Mouse (Mus musculus) kidney, adult 2 months (tissue): ENCODE measurements at regions not wholly inside any gene's neighbourhood (a gene's known extent, or its start where the extent isn't known, plus 50 kb on each side); places are given as distances from the start of the nearest gene placed in this dataset.
A peak's percentile ranks its signal among the peaks of the same experiment; 100 is the strongest.

Source experiments
- DNase-seq: peaks from one replicate; pipeline ENCODE4 v3.0.0; 2021
- H3K27ac ChIP-seq: fragments of 200-500 bp; 2 replicates; pipeline ENCODE4 v1.5.1; 2012; ENCODE audit warnings: low read depth, low read length, control low read depth, inconsistent platforms; ENCODE audit not compliant: insufficient read depth
- H3K27me3 ChIP-seq: fragments of 200-500 bp; replicated peaks from 2 replicates; pipeline ENCODE4 v1.6.1; 2012; ENCODE audit warnings: mild to moderate bottlenecking, moderate library complexity, low read length, inconsistent platforms; ENCODE audit not compliant: control insufficient read depth, insufficient read depth
- H3K36me3 ChIP-seq: fragments of 200-500 bp; 2 replicates; pipeline ENCODE4 v1.6.1; 2012; ENCODE audit warnings: mild to moderate bottlenecking, moderate library complexity, low read length, inconsistent platforms; ENCODE audit not compliant: control insufficient read depth, insufficient read depth
- H3K4me1 ChIP-seq: fragments of 200-500 bp; 2 replicates; pipeline ENCODE4 v1.6.1; 2011; ENCODE audit warnings: low read length; ENCODE audit not compliant: control insufficient read depth, insufficient read depth
- H3K4me3 ChIP-seq: fragments of 200-500 bp; 2 replicates; pipeline ENCODE4 v1.5.1; 2011; ENCODE audit warnings: mild to moderate bottlenecking, low read depth, low read length, control low read depth; ENCODE audit not compliant: insufficient read depth
- CTCF ChIP-seq: fragments of 200-500 bp; conservative IDR thresholded peaks from 2 replicates; pipeline ENCODE4 v1.5.1; 2011; ENCODE audit warnings: low read depth, mild to moderate bottlenecking, control low read depth, low read length, moderate library complexity, mixed read lengths; ENCODE audit not compliant: insufficient read depth, insufficient read length
- POLR2A ChIP-seq: fragments of 200-500 bp; IDR thresholded peaks from one replicate; pipeline ENCODE4 v1.6.1; 2011; ENCODE audit warnings: low read depth, low read length, control low read depth
- WGBS: fragments of 180-500 bp; shearing (Covaris S2); methylation state at CpG from one replicate; pipeline ENCODE4 v1.1.7; 2018; 5-methylcytosine and 5-hydroxymethylcytosine counted together

GRCm38 (mm10) chr12:73462091-73462490, 84.1 kb downstream of the Tmem30b start:
- Histone ChIP-seq H3K27ac (peak overlapping the region; percentile 79), H3K27me3 (no peaks in the 10 kb centered on the region), H3K36me3 (no peaks in the 10 kb centered on the region), H3K4me3 (peak overlapping the region; percentile 16; the same call in 1 of the 2 replicates), H3K4me1 (peaks cover 2% of the 10 kb centered on the region; the same call in 1 of the 2 replicates)
- whole genome bisulfite sequencing: 21% methylated on average over 5 of the region's 5 CpGs
- no peak for TF ChIP-seq CTCF
- TF ChIP-seq POLR2A: no peak
- DNase-seq: peak; percentile 73

GRCm38 (mm10) chr12:73460291-73460761, 85.9 kb downstream of the Tmem30b start:
- TF ChIP-seq CTCF: no peak
- TF ChIP-seq POLR2A: no peak
- Histone ChIP-seq H3K27ac (peak overlapping the region; percentile 91), H3K4me1 (peaks cover 2% of the 10 kb centered on the region; the same call in 1 of the 2 replicates), H3K4me3 (no peak overlapping the region), H3K27me3 (no peaks in the 10 kb centered on the region), H3K36me3 (no peaks in the 10 kb centered on the region)
- WGBS: 20% methylated on average over 2 of the region's 2 CpGs
- peak; percentile 65 for DNase-seq

- TF ChIP-seq CTCF (no peak), POLR2A (no peak)
- WGBS: 73% methylated on average over 3 of the region's 3 CpGs
- H3K4me3 ChIP-seq: no peak overlapping the region
Measured at GRCm38 (mm10) chr12:73451257-73451656, 94.9 kb downstream of the Tmem30b start.

GRCm38 (mm10) chr12:73450541-73450940, 95.7 kb downstream of the Tmem30b start:
- H3K27ac ChIP-seq: no peak overlapping the region
- WGBS: 82% methylated on average over 4 of the region's 4 CpGs
- no peak for DNase-seq

More at GRCm38 (mm10) chr12:73451257-73451656, 94.9 kb downstream of the Tmem30b start:
- no peaks in the 10 kb centered on the region for H3K36me3 ChIP-seq
- 0 out of 2 replicates have a peak, but pooled peaks cover 3% of the 10 kb centered on the region for H3K4me1 ChIP-seq
- no peak for DNase-seq
- no peak overlapping the region for H3K27ac ChIP-seq
- no peaks in the 10 kb centered on the region for H3K27me3 ChIP-seq

GRCm38 (mm10) chr12:73449911-73450520, 96.2 kb downstream of the Tmem30b start:
- Histone ChIP-seq H3K27me3 (no peaks in the 10 kb centered on the region), H3K4me1 (0 out of 2 replicates have a peak, but pooled peaks cover 5% of the 10 kb centered on the region), H3K4me3 (no peak overlapping the region), H3K36me3 (no peaks in the 10 kb centered on the region), H3K27ac (no peak overlapping the region)
- WGBS: 67% methylated on average over 9 of the region's 9 CpGs
- DNase-seq: peak; percentile 40
- peak; percentile 74 for TF ChIP-seq CTCF
- TF ChIP-seq POLR2A: no peak

More at GRCm38 (mm10) chr12:73450541-73450940, 95.7 kb downstream of the Tmem30b start:
- Histone ChIP-seq H3K4me1 (0 out of 2 replicates have a peak, but pooled peaks cover 3% of the 10 kb centered on the region), H3K27me3 (no peaks in the 10 kb centered on the region), H3K36me3 (no peaks in the 10 kb centered on the region), H3K4me3 (no peak overlapping the region)
- TF ChIP-seq CTCF (no peak), POLR2A (no peak)

GRCm38 (mm10) chr12:73449069-73449468, 97.1 kb downstream of the Tmem30b start:
- no peak overlapping the region; the same call in 1 of the 2 replicates for H3K4me3 ChIP-seq
- peak overlapping the region; percentile 71 for H3K27ac ChIP-seq
- H3K27me3 ChIP-seq: no peaks in the 10 kb centered on the region
- WGBS: 31% methylated on average over 9 of the region's 9 CpGs
- TF ChIP-seq CTCF (no peak), POLR2A (no peak)
- H3K36me3 ChIP-seq: no peaks in the 10 kb centered on the region
- 0 out of 2 replicates have a peak, but pooled peaks cover 5% of the 10 kb centered on the region for H3K4me1 ChIP-seq
- peak; percentile 68 for DNase-seq

- Histone ChIP-seq H3K4me1 (0 out of 2 replicates have a peak, but pooled peaks cover 5% of the 10 kb centered on the region), H3K27me3 (no peaks in the 10 kb centered on the region), H3K4me3 (no peak overlapping the region), H3K36me3 (no peaks in the 10 kb centered on the region), H3K27ac (peak overlapping the region; percentile 71)
- DNase-seq: peak; percentile 42
- WGBS: 43% methylated on average over 10 of the region's 10 CpGs
- TF ChIP-seq CTCF: no peak
- no peak for TF ChIP-seq POLR2A
Measured at GRCm38 (mm10) chr12:73448388-73448965, 97.7 kb downstream of the Tmem30b start.
